9 mouse cellular contexts compared by ENCODE assay signal in genomic region chr1:183075121-183075822, GRCm38 (mm10).
DNase-seq lines count a peak whose midpoint lies in the region; ATAC-seq and TF ChIP-seq lines count a peak whose summit lies in the region.
"Had no signal": no experiment of that assay in that cellular context is flagged by ENCODE, and none has a peak within 500 bp of the region (broad histone marks: within the 10 kb centered on the region; RNA-seq: fewer than 3 reads in every experiment).

No protein-coding gene starts in this region.

- no peak overlapping the region for H3K9ac ChIP-seq in forebrain, postnatal 0 days

- no peaks in the 10 kb centered on the region for H3K9me3 ChIP-seq in forebrain, postnatal 0 days (ENCODE audit: low read length)

- H3K27me3 ChIP-seq in forebrain, postnatal 0 days (ENCODE audit: insufficient read depth, low read length) = no peaks in the 10 kb centered on the region
- H3K27me3 ChIP-seq in myocyte (ENCODE audit: control insufficient read depth, insufficient read depth, insufficient read length) = no peaks in the 10 kb centered on the region
- H3K27me3 ChIP-seq in cerebellum, adult 2 months (ENCODE audit: control insufficient read depth, insufficient read depth, low read length) = no peaks in the 10 kb centered on the region

- 56% methylated on average over 15 of the region's 15 CpGs for WGBS in forebrain, postnatal 0 days
- WGBS in cerebellum, adult 2 months = 61% methylated on average over 15 of the region's 15 CpGs

- no peak overlapping the region for H3K4me3 ChIP-seq in forebrain, postnatal 0 days (ENCODE audit: low read depth, low read length)
- no peak overlapping the region for H3K4me3 ChIP-seq in myocyte
- no peak overlapping the region for H3K4me3 ChIP-seq in cerebellum, adult 2 months (replicated peaks; ENCODE audit: insufficient read depth, low read depth, low read length)

- no peak overlapping the region for H3ac ChIP-seq in myocyte (ENCODE audit: control insufficient read depth, insufficient read length)

- no peaks in the 10 kb centered on the region for H3K4me1 ChIP-seq in forebrain, postnatal 0 days (ENCODE audit: insufficient read depth)
- no peaks in the 10 kb centered on the region for H3K4me1 ChIP-seq in cerebellum, adult 2 months (ENCODE audit: control insufficient read depth, insufficient read depth, low read length)

- no peaks in the 10 kb centered on the region for H3K79me2 ChIP-seq in myocyte (ENCODE audit: control insufficient read depth, insufficient read depth)

- ATAC-seq in forebrain, postnatal 0 days = 0 out of 2 replicates have a peak, but pooled peaks have one; percentile 36

- H3K27ac ChIP-seq in forebrain, postnatal 0 days (ENCODE audit: low read depth, low read length) = no peak overlapping the region
- H3K27ac ChIP-seq in cerebellum, adult 2 months (ENCODE audit: insufficient read depth, low read length) = no peak overlapping the region

- TF ChIP-seq POLR2A in myocyte (IDR thresholded peaks at IDR 0.05; ENCODE audit: insufficient read length, low read depth) = no peak
- TF ChIP-seq POLR2A in cerebellum, adult 2 months (IDR thresholded peaks at IDR 0.05; ENCODE audit: borderline replicate concordance, insufficient read depth, low read length) = no peak

- H3K36me3 ChIP-seq in forebrain, postnatal 0 days (ENCODE audit: insufficient read depth) = no peaks in the 10 kb centered on the region
- H3K36me3 ChIP-seq in myocyte (ENCODE audit: control insufficient read depth, insufficient read depth) = no peaks in the 10 kb centered on the region

- no peak overlapping the region for H3K4me2 ChIP-seq in forebrain, postnatal 0 days (ENCODE audit: low read depth)
- no peak overlapping the region for H3K4me2 ChIP-seq in myocyte (ENCODE audit: low read depth)

- DNase-seq in layer of hippocampus, adult 18-20 months (ENCODE audit: low spot score in 2 of 2) = peak; percentile 56 to 78
- no peak for DNase-seq in layer of hippocampus, postnatal 25 days (ENCODE audit: extremely low spot score in 1 of 2, low spot score in 1 of 2)
- DNase-seq in forebrain, postnatal 0 days = no peak
- DNase-seq in layer of hippocampus, adult 8-10 months (ENCODE audit: low spot score in 2 of 2) = peak; percentile 56 to 69
- no peak for DNase-seq in urinary bladder, adult 2 months (ENCODE audit: low spot score)
- DNase-seq in spleen, adult 12 weeks (ENCODE audit: low spot score) = no peak
- DNase-seq in cerebellum, adult 2 months = no peak
- DNase-seq: cerebellum, postnatal 36 days had no signal

- TF ChIP-seq CTCF in forebrain, postnatal 0 days (IDR thresholded peaks at IDR 0.05; ENCODE audit: low read depth) = no peak
- TF ChIP-seq CTCF in cerebellum, adult 2 months (IDR thresholded peaks at IDR 0.05; ENCODE audit: borderline replicate concordance, insufficient read depth, low read depth, low read length) = no peak

TF ChIP-seq in myocyte, 11 proteins besides CTCF, POLR2A, EP300 and RAD21:
- TF ChIP-seq MAX (IDR thresholded peaks at IDR 0.05; ENCODE audit: low read depth) = no peak
- peak in 1 of 3 experiments; percentile 2 for TF ChIP-seq MYOG (IDR thresholded peaks at IDR 0.05; ENCODE audit: control insufficient read depth in 1 of 3, insufficient read depth in 1 of 3, insufficient read length in 2 of 3, low read depth in 2 of 3)
- peak in 2 of 3 experiments; percentile 18 to 77 for TF ChIP-seq MYOD1 (IDR thresholded peaks at IDR 0.05; ENCODE audit: control insufficient read depth in 1 of 3, insufficient read length in 2 of 3, low read depth in 2 of 3)
- TF ChIP-seq USF1 (IDR thresholded peaks at IDR 0.05; ENCODE audit: low read depth) = no peak
- TF ChIP-seq REST (IDR thresholded peaks at IDR 0.05; ENCODE audit: insufficient read depth, insufficient read length) = no peak
- no peak for TF ChIP-seq SRF (IDR thresholded peaks at IDR 0.05; ENCODE audit: control insufficient read depth, insufficient read length, low read depth)
- no peak for TF ChIP-seq E2F4 (IDR thresholded peaks at IDR 0.05; ENCODE audit: insufficient read depth)
- TF ChIP-seq TCF12 (IDR thresholded peaks at IDR 0.05; ENCODE audit: insufficient read depth, poor library complexity, severe bottlenecking) = no peak
- no peak for TF ChIP-seq POLR2AphosphoS2 (IDR thresholded peaks at IDR 0.05; ENCODE audit: insufficient read length, low read depth)
- no peak for TF ChIP-seq TCF3 (IDR thresholded peaks at IDR 0.05; ENCODE audit: insufficient read length, low read depth)
- TF ChIP-seq CEBPB (IDR thresholded peaks at IDR 0.05; ENCODE audit: insufficient read depth, poor library complexity, severe bottlenecking) = no peak

Comparison
In these comparisons a context has a peak if more than half of its experiments do, and no peak if none do; other contexts are left out.
1. DNase-seq: peak in layer of hippocampus, adult 18-20 months (2 of 2) and layer of hippocampus, adult 8-10 months (2 of 2); none in layer of hippocampus, postnatal 25 days (0 of 2), forebrain, postnatal 0 days (single experiment), urinary bladder, adult 2 months (single experiment), spleen, adult 12 weeks (single experiment) and cerebellum, adult 2 months (0 of 2).